In genomic region chr19:46975565-46975964, GRCm38 (mm10) we compare ENCODE assay signal across 13 mouse cellular contexts. TPM values are rescaled to one million over a fixed set of nuclear protein-coding genes. Genes with fewer than 3 reads are reported as not detected.
A peak's percentile ranks its signal among the peaks of the same experiment; 100 is the strongest.
DNase-seq lines count a peak whose midpoint lies in the region; ATAC-seq and TF ChIP-seq lines count a peak whose summit lies in the region.
"Had no signal": no experiment of that assay in that cellular context is flagged by ENCODE, and none has a peak within 500 bp of the region (broad histone marks: within the 10 kb centered on the region; RNA-seq: fewer than 3 reads in every experiment).

No protein-coding gene starts in this region.

- H3K4me3 ChIP-seq in cerebellum, adult 2 months (replicated peaks; ENCODE audit: insufficient read depth, low read depth, low read length) = no peak overlapping the region
- H3K4me3 ChIP-seq: erythroblast, embryonic 14.5 days had no signal

- intact Hi-C loops in gastrocnemius, postnatal 14 days (cut with DNase I; ENCODE audit: low total_unique reads) = no loop called here

- peaks cover 13% of the 10 kb centered on the region for H3K4me1 ChIP-seq in cerebellum, adult 2 months (ENCODE audit: control insufficient read depth, insufficient read depth, low read length)

- TF ChIP-seq CTCF in cerebellum, adult 2 months (IDR thresholded peaks at IDR 0.05; ENCODE audit: borderline replicate concordance, insufficient read depth, low read depth, low read length) = no peak

- H3K27me3 ChIP-seq in cerebellum, adult 2 months (ENCODE audit: control insufficient read depth, insufficient read depth, low read length) = no peaks in the 10 kb centered on the region
- H3K27me3 ChIP-seq: Patski had no signal

- no peak for ATAC-seq in cerebellum, adult (ENCODE audit: insufficient number of reproducible peaks, low FRiP score, low TSS enrichment)
- ATAC-seq: Patski had no signal

- DNase-seq in cerebellum, adult 2 months = peak; percentile 50 to 61
- peak; percentile 46 for DNase-seq in Muller cell, postnatal 12 days (ENCODE audit: inconsistent ontology term)
- peak; percentile 88 for DNase-seq in gastrocnemius, postnatal 14 days
- DNase-seq in heart, postnatal 4 days = peak; percentile 75
- no peak for DNase-seq in urinary bladder, postnatal 14 days (ENCODE audit: low spot score)
- DNase-seq in spleen, postnatal 14 days (ENCODE audit: low spot score in 2 of 2) = no peak
- DNase-seq in left cerebral cortex, adult 18-20 months (ENCODE audit: low spot score in 2 of 2) = no peak
- DNase-seq: midbrain, embryonic 14.5 days had no signal

- TF ChIP-seq POLR2A in cerebellum, adult 2 months (IDR thresholded peaks at IDR 0.05; ENCODE audit: borderline replicate concordance, insufficient read depth, low read length) = no peak

- no peak overlapping the region for H3K27ac ChIP-seq in cerebellum, adult 2 months (ENCODE audit: insufficient read depth, low read length)

- 21% methylated on average over 4 of the region's 4 CpGs for WGBS in cerebellum, adult 2 months

RNA-seq across cellular contexts. Expression of gene Ina, which starts 38.9 kb away (rescaled TPM):
- 214 and 232 TPM in 2 replicates for polyA plus RNA-seq in cerebellum, adult 2 months (2012; rRNA removed)
- not detected for total RNA-seq in gastrocnemius, postnatal 14 days (2021)
- total RNA-seq in heart, postnatal 4 days (2021) = under 1 TPM in 1 of 2 experiments, not detected in 1; 0.16 TPM
- 100 to 1,000 TPM; 208 to 220 TPM for total RNA-seq in left cerebral cortex, adult 18-20 months (2021)
- total RNA-seq: hematopoietic stem cell, adult 5-6 weeks had no signal
- polyA plus RNA-seq: C2C12; erythroblast, embryonic 14.5 days had no signal

RNA-seq across cellular contexts. Expression of gene Nt5c2, which starts 39.4 kb away (rescaled TPM):
- polyA plus RNA-seq in cerebellum, adult 2 months (2012; rRNA removed) = 48.9 and 49.3 TPM in 2 replicates
- total RNA-seq in gastrocnemius, postnatal 14 days (2021) = 10 to 100 TPM; 17.5 to 23.0 TPM
- total RNA-seq in heart, postnatal 4 days (2021) = 100 to 1,000 TPM; 147 to 157 TPM
- 10 to 100 TPM; 78.9 to 82.6 TPM for total RNA-seq in left cerebral cortex, adult 18-20 months (2021)

Comparison
In these comparisons a context has a peak if more than half of its experiments do, and no peak if none do; other contexts are left out.
1. DNase-seq: peak in cerebellum, adult 2 months (2 of 2), Muller cell, postnatal 12 days (single experiment), gastrocnemius, postnatal 14 days (single experiment) and heart, postnatal 4 days (single experiment); none in urinary bladder, postnatal 14 days (single experiment), spleen, postnatal 14 days (0 of 2) and left cerebral cortex, adult 18-20 months (0 of 2).
2. RNA of gene Ina, which starts 38.9 kb away (total RNA-seq): 208 to 220 TPM in left cerebral cortex, adult 18-20 months; 0.16 TPM in heart, postnatal 4 days and not detected in gastrocnemius, postnatal 14 days; every median in the first group is over 100 times any median in the second.